Mouse (Mus musculus) lung, postnatal 14 days (tissue): ENCODE measurements around the gene Sart3.
"Not testable (repeated sequence)": the region's sequence is repeated elsewhere in the genome, so short reads cannot be mapped to it uniquely, and the experiment has no call there.

Experiments
- DNase-seq: peaks from one replicate; pipeline ENCODE4 v3.0.0; 2021

Gene Sart3

GRCm38 (mm10) chr5:113790453-113791196, 18.3 kb upstream of the Sart3 start:
- peak; percentile 41 for DNase-seq

GRCm38 (mm10) chr5:113789075-113789788, 16.9 kb upstream of the Sart3 start:
- peak; percentile 57 for DNase-seq

GRCm38 (mm10) chr5:113788645-113789044, 16.3 kb upstream of the Sart3 start:
- no peak for DNase-seq

- no peak for DNase-seq
Observed at GRCm38 (mm10) chr5:113786985-113787384, 14.7 kb upstream of the Sart3 start.

GRCm38 (mm10) chr5:113784104-113784503, 11.8 kb upstream of the Sart3 start:
- not testable (repeated sequence) for DNase-seq

- DNase-seq: peak; percentile 34
Observed at GRCm38 (mm10) chr5:113783581-113784001, 11.3 kb upstream of the Sart3 start.

- DNase-seq: no peak
Observed at GRCm38 (mm10) chr5:113782624-113783023, 10.3 kb upstream of the Sart3 start.

GRCm38 (mm10) chr5:113781875-113782274, 9.6 kb upstream of the Sart3 start:
- no peak for DNase-seq

- DNase-seq: no peak
Observed at GRCm38 (mm10) chr5:113781254-113781653, 8.9 kb upstream of the Sart3 start.

- DNase-seq: no peak
Observed at GRCm38 (mm10) chr5:113780763-113781162, 8.5 kb upstream of the Sart3 start.

- DNase-seq: no peak
Observed at GRCm38 (mm10) chr5:113780082-113780752, 7.9 kb upstream of the Sart3 start.

- DNase-seq: no peak
Observed at GRCm38 (mm10) chr5:113779569-113779968, 7.3 kb upstream of the Sart3 start.

GRCm38 (mm10) chr5:113777728-113778127, 5.4 kb upstream of the Sart3 start:
- not testable (repeated sequence) for DNase-seq

GRCm38 (mm10) chr5:113776896-113777226, 4.6 kb upstream of the Sart3 start:
- no peak for DNase-seq

- DNase-seq: no peak
Observed at GRCm38 (mm10) chr5:113776128-113776895, 4.0 kb upstream of the Sart3 start.

- no peak for DNase-seq
Observed at GRCm38 (mm10) chr5:113775585-113775984, 3.3 kb upstream of the Sart3 start.

GRCm38 (mm10) chr5:113773664-113774063, 1.4 kb upstream of the Sart3 start:
- peak; percentile 93 for DNase-seq

- DNase-seq: no peak
Observed at GRCm38 (mm10) chr5:113772905-113773519, 702 bp upstream of the Sart3 start.

- peak; percentile 85 for DNase-seq
Observed at GRCm38 (mm10) chr5:113771213-113772162, 822 bp downstream of the Sart3 start.

GRCm38 (mm10) chr5:113768806-113769205, 3.5 kb downstream of the Sart3 start:
- no peak for DNase-seq
